Mouse (Mus musculus): Measurements from ENCODE around the gene Fnbp1l. TPM values are rescaled to one million over a fixed set of nuclear protein-coding genes. Genes with fewer than 3 reads are reported as not detected.

Gene Fnbp1l
- 2.4 and 6.2 TPM in 2 replicates for polyA plus RNA-seq (2011; ENCODE audit: insufficient read depth, insufficient read length, low replicate concordance, missing spikeins)

GRCm38 (mm10) chr3:122618991-122619930 lies at the start of gene Fnbp1l:
Gene Fnbp1l (minus strand): TSS chr3:122619715.
- TF ChIP-seq POLR2A (IDR thresholded peaks at IDR 0.05; ENCODE audit: borderline replicate concordance, control insufficient read depth, low read depth, low read length) (0 out of 2 replicates have a peak, but pooled peaks have one; percentile 34), CTCF (IDR thresholded peaks at IDR 0.05; ENCODE audit: control insufficient read depth, insufficient read depth, low read length) (no peak)
- Histone ChIP-seq H3K4me1 (ENCODE audit: control insufficient read depth, insufficient read depth, low read length) (no peaks in the 10 kb centered on the region; the same call in 1 of the 2 replicates), H3K27ac (ENCODE audit: control insufficient read depth, insufficient read depth, low read depth, low read length, poor library complexity) (peak within 1 kb of the TSS; percentile 65; the same call in 1 of the 2 replicates), H3K4me3 (replicated peaks; ENCODE audit: control insufficient read depth, low read depth, low read length) (peak within 1 kb of the TSS; percentile 66)
- 1% methylated on average over 107 of the region's 118 CpGs for WGBS

DNA sequence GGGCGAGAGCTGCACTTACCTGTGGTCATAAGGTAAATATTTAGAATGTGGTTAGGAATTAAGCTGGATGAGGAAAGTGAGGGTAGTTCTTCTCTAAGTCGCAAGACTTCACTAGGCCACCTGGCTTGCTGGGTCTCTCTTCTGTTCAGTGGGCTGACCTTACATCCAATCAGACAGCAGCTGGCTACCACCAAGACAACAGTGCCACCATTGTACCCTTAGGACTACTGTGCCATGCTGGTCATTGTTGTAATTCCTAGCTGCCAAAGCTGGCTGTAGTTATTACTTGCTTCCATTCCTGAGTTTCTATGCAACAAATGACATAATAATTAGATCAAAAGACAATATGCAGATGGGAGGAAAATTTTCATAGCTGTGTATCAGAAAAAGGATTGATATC lies 41.3 kb upstream of the Fnbp1l start:
- 79% methylated on average over 2 of the region's 2 CpGs for whole genome bisulfite sequencing
- TF ChIP-seq POLR2A (IDR thresholded peaks at IDR 0.05; ENCODE audit: borderline replicate concordance, control insufficient read depth, low read depth, low read length) (no peak), CTCF (IDR thresholded peaks at IDR 0.05; ENCODE audit: control insufficient read depth, insufficient read depth, low read length) (no peak)
- H3K27ac ChIP-seq (ENCODE audit: control insufficient read depth, insufficient read depth, low read depth, low read length, poor library complexity), result no peak overlapping the region
- no peak overlapping the region for H3K4me3 ChIP-seq (replicated peaks; ENCODE audit: control insufficient read depth, low read depth, low read length)
- no peaks in the 10 kb centered on the region for H3K4me1 ChIP-seq (ENCODE audit: control insufficient read depth, insufficient read depth, low read length)

DNA sequence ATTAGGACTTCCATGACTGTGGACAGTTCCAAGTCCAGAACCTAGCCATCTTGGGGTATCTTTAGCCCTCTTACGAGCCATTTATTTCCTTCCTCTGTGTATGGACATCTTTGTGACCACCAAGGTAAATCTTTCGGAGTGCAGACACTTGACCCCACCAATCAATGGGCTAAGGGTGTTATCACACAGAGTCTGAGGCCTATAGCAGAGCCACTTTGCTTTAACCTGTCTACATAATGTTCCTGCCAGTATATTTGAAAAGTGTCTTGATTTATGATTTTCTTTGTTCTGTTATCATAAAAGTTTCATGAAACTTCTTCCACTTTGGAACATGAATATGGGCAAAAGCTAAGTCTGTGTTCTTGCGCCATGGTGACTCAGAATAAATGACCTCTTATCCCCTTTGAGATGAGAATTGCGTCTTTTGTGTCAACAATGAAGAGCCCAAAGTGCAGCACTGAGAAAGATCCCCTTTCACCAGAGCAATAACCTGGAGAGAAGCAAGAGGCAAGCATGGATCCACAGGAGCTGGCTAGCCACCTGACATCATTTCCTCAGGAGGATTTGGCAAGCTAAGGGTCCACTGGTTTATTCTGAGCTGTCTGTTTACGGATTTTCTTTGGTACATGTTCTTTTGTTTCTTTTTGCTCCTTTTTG lies 39.9 kb upstream of the Fnbp1l start:
- Histone ChIP-seq H3K4me1 (ENCODE audit: control insufficient read depth, insufficient read depth, low read length) (no peaks in the 10 kb centered on the region), H3K4me3 (replicated peaks; ENCODE audit: control insufficient read depth, low read depth, low read length) (no peak overlapping the region), H3K27ac (ENCODE audit: control insufficient read depth, insufficient read depth, low read depth, low read length, poor library complexity) (no peak overlapping the region)
- WGBS, result 80% methylated on average over 5 of the region's 5 CpGs
- no peak for TF ChIP-seq CTCF (IDR thresholded peaks at IDR 0.05; ENCODE audit: control insufficient read depth, insufficient read depth, low read length)
- TF ChIP-seq POLR2A (IDR thresholded peaks at IDR 0.05; ENCODE audit: borderline replicate concordance, control insufficient read depth, low read depth, low read length), result no peak

- WGBS, result 54% methylated on average over 13 of the region's 13 CpGs
- Histone ChIP-seq H3K27ac (ENCODE audit: control insufficient read depth, insufficient read depth, low read depth, low read length, poor library complexity) (no peak overlapping the region), H3K4me3 (replicated peaks; ENCODE audit: control insufficient read depth, low read depth, low read length) (no peak overlapping the region), H3K4me1 (ENCODE audit: control insufficient read depth, insufficient read depth, low read length) (no peaks in the 10 kb centered on the region)
- TF ChIP-seq CTCF (IDR thresholded peaks at IDR 0.05; ENCODE audit: control insufficient read depth, insufficient read depth, low read length) (no peak), POLR2A (IDR thresholded peaks at IDR 0.05; ENCODE audit: borderline replicate concordance, control insufficient read depth, low read depth, low read length) (no peak)
These were observed 27.8 kb upstream of the Fnbp1l start for GRCm38 (mm10) chr3:122647195-122647837.

- no peaks in the 10 kb centered on the region; the same call in 1 of the 2 replicates for H3K4me1 ChIP-seq (ENCODE audit: control insufficient read depth, insufficient read depth, low read length)
- TF ChIP-seq CTCF (IDR thresholded peaks at IDR 0.05; ENCODE audit: control insufficient read depth, insufficient read depth, low read length), result no peak
- H3K4me3 ChIP-seq (replicated peaks; ENCODE audit: control insufficient read depth, low read depth, low read length), result no peak overlapping the region
- H3K27ac ChIP-seq (ENCODE audit: control insufficient read depth, insufficient read depth, low read depth, low read length, poor library complexity), result no peak overlapping the region
These were observed 20.8 kb upstream of the Fnbp1l start for GRCm38 (mm10) chr3:122640286-122640685.

- H3K4me1 ChIP-seq (ENCODE audit: control insufficient read depth, insufficient read depth, low read length), result no peaks in the 10 kb centered on the region; the same call in 1 of the 2 replicates
- TF ChIP-seq CTCF (IDR thresholded peaks at IDR 0.05; ENCODE audit: control insufficient read depth, insufficient read depth, low read length) (0 out of 2 replicates have a peak, but pooled peaks have one; percentile 9), POLR2A (IDR thresholded peaks at IDR 0.05; ENCODE audit: borderline replicate concordance, control insufficient read depth, low read depth, low read length) (no peak)
- WGBS, result 75% methylated on average over 2 of the region's 2 CpGs
These were observed 19.6 kb upstream of the Fnbp1l start for GRCm38 (mm10) chr3:122639197-122639475.

DNA sequence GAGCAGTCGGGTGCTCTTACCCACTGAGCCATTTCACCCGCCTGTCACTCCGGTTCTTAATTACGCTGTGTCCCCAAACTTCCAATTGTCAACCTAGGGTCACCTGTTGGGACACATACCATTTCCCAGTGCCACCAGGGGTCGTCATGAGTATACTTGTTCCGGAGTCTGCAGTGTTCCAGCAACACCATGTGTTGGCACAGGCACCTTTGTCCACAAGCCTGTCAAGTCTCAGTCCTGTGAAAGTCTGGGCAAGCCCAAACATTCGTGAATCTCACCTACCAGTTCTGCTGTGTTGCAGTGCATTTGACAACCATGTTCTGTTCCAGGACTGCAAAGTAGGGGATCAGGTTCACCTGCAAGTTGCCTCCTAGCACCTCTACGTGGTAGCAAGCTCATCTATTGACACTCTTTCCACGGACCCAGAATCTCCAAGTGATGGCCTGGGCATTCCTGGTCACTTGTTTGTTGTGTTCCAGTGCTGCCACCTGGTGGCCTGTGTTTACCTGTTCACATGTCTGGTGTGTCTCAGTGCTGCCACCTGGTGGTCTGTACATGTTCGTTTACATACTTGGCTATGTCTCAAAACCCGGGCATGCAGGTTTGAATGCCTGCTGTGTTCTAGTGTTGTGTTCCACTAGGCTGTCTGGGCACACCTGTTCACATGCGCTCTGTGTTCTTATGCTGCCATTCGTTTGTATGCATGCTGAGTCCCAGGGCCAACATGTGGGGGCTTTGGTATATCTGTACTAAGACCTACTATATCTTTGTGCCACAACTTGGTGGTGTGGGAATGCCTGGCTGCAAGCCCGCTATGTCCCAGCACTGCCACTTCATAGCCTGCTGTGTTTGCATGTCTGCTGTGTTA lies 19.0 kb upstream of the Fnbp1l start:
- peak; percentile 100 for TF ChIP-seq CTCF (IDR thresholded peaks at IDR 0.05; ENCODE audit: control insufficient read depth, insufficient read depth, low read length)
- no peak for TF ChIP-seq POLR2A (IDR thresholded peaks at IDR 0.05; ENCODE audit: borderline replicate concordance, control insufficient read depth, low read depth, low read length)
- 38% methylated on average over 14 of the region's 14 CpGs for WGBS
- no peak overlapping the region for H3K4me3 ChIP-seq (replicated peaks; ENCODE audit: control insufficient read depth, low read depth, low read length)
- no peak overlapping the region for H3K27ac ChIP-seq (ENCODE audit: control insufficient read depth, insufficient read depth, low read depth, low read length, poor library complexity)
- no peaks in the 10 kb centered on the region; the same call in 1 of the 2 replicates for H3K4me1 ChIP-seq (ENCODE audit: control insufficient read depth, insufficient read depth, low read length)

More at GRCm38 (mm10) chr3:122639197-122639475, 19.6 kb upstream of the Fnbp1l start:
- H3K27ac ChIP-seq (ENCODE audit: control insufficient read depth, insufficient read depth, low read depth, low read length, poor library complexity), result no peak overlapping the region
- H3K4me3 ChIP-seq (replicated peaks; ENCODE audit: control insufficient read depth, low read depth, low read length), result no peak overlapping the region

Measured in bone marrow, adult 2 months (tissue).